Mouse (Mus musculus) limb, embryonic 11.5 days (tissue): ENCODE data around the gene Pcsk2. TPM values are rescaled to one million over a fixed set of nuclear protein-coding genes. Genes with fewer than 3 reads are reported as not detected.

ENCODE experiments used
- ATAC-seq: fragments of 200-750 bp; cut with Nextera tagmentation; 2 replicates; pipeline ENCODE4 v1.8.0; 2017; ENCODE audit warnings: low read depth; ENCODE audit not compliant: insufficient number of reproducible peaks, low FRiP score, low TSS enrichment
- DNase-seq: peaks from one replicate; pipeline ENCODE4 v3.0.0-alpha.2; 2015; ENCODE audit warnings: low spot score
- H3K27ac ChIP-seq: fragments of 300-500 bp; sonication (generic); replicated peaks from 2 replicates; pipeline ENCODE4 v1.5.1; 2014; ENCODE audit warnings: low read depth, mild to moderate bottlenecking, low read length
- H3K27me3 ChIP-seq: fragments of 300-500 bp; sonication (generic); 2 replicates; pipeline ENCODE4 v1.6.1; 2014; ENCODE audit warnings: mild to moderate bottlenecking, low read length, mixed read lengths; ENCODE audit not compliant: control insufficient read depth, insufficient read depth
- H3K36me3 ChIP-seq: fragments of 300-500 bp; sonication (generic); 2 replicates; pipeline ENCODE4 v1.6.1; 2014; ENCODE audit warnings: mild to moderate bottlenecking, low read length, moderate library complexity, mixed read lengths; ENCODE audit not compliant: control insufficient read depth, insufficient read depth
- H3K4me1 ChIP-seq: fragments of 300-500 bp; sonication (generic); 2 replicates; pipeline ENCODE4 v1.6.1; 2014; ENCODE audit warnings: low read length, mixed read lengths; ENCODE audit not compliant: control insufficient read depth, insufficient read depth
- H3K4me2 ChIP-seq: fragments of 300-500 bp; sonication (generic); 2 replicates; pipeline ENCODE4 v1.6.1; 2014; ENCODE audit warnings: low read depth, mild to moderate bottlenecking, moderate library complexity; ENCODE audit not compliant: severe bottlenecking
- H3K4me3 ChIP-seq: fragments of 300-500 bp; sonication (generic); 2 replicates; pipeline ENCODE4 v1.5.1; 2014; ENCODE audit warnings: low read depth, low read length
- H3K9ac ChIP-seq: fragments of 300-500 bp; sonication (generic); 2 replicates; pipeline ENCODE4 v1.6.1; 2014; ENCODE audit warnings: mild to moderate bottlenecking, low read length
- H3K9me3 ChIP-seq: fragments of 300-500 bp; sonication (generic); 2 replicates; pipeline ENCODE4 v1.6.1; 2016; ENCODE audit warnings: low read length; ENCODE audit not compliant: control insufficient read depth
- WGBS: fragments of 180-500 bp; shearing (Covaris S2); extraction: QIAGEN DNeasy Blood & Tissue Kit; methylation state at CpG from one replicate; pipeline ENCODE4 v1.1.7; 2014; 5-methylcytosine and 5-hydroxymethylcytosine counted together
- polyA plus RNA-seq: library from polyadenylated mRNA; unstranded; fragments of >200 nt; fragmentation: Nextera tagmentation; extraction: Ambion mirVana; gene quantifications from 2 replicates; pipeline ENCODE4 v1.2.1, GENCODE M21; 2014

Pcsk2 gene
- polyA plus RNA-seq, 1 experiment from 2014 or later, result 0.51 TPM

GRCm38 (mm10) chr2:143613466-143613865 is 67.5 kb downstream of the Pcsk2 start:
- Histone ChIP-seq H3K4me2 (no peak overlapping the region), H3K36me3 (no peaks in the 10 kb centered on the region), H3K4me3 (no peak overlapping the region), H3K4me1 (no peaks in the 10 kb centered on the region), H3K27ac (no peak overlapping the region), H3K9ac (no peak overlapping the region), H3K27me3 (no peaks in the 10 kb centered on the region), H3K9me3 (no peaks in the 10 kb centered on the region)
- WGBS, result 79% methylated on average over 3 of the region's 3 CpGs
- DNase-seq (no peak), ATAC-seq (no peak)

DNA sequence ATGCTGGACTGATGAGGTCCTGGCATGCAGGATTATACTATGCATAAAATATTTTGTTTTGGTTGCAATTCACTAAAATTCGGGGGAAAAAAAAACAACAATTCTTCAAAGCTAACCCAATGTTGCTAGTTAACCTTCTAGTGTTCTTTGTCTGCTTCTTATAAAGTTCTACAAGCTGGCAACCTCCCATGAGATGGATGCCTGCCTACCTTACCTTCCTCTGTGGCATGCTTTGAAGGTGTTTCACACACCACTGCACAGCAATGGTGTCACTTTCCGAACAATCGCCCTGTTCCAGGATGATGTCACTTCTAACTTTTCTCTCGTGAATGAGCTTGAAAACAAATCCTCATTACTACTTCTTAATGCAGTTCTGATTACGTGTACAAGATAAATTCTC is 68.8 kb downstream of the Pcsk2 start:
- DNase-seq (no peak), ATAC-seq (no peak)
- no peak overlapping the region for H3K4me2 ChIP-seq
- H3K36me3 ChIP-seq, result no peaks in the 10 kb centered on the region
- no peak overlapping the region for H3K27ac ChIP-seq
- H3K27me3 ChIP-seq, result no peaks in the 10 kb centered on the region
- 81% methylated on average over 5 of the region's 5 CpGs for WGBS
- H3K4me3 ChIP-seq, result no peak overlapping the region
- H3K9ac ChIP-seq, result no peak overlapping the region
- H3K4me1 ChIP-seq, result no peaks in the 10 kb centered on the region
- H3K9me3 ChIP-seq, result no peaks in the 10 kb centered on the region

DNA sequence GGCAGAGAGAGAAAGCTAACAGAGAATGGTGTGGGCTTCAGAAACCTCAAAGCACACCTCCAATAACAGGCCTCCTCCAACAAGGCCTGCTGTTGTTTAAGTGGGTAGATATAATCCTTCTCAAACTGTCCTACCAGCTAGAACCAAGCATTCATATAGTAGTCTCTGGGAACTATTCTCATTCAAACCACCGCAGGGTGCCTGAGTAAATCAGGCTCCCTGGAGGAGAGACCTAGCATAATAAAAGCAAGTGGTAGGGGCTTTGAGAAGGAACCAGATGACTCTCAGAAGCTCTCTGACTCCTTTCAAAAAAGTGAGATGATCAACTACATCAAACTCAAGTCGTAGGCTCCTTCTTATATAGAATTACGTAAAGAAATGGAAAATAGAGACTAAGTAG is 75.0 kb downstream of the Pcsk2 start:
- Histone ChIP-seq H3K9ac (no peak overlapping the region), H3K27ac (no peak overlapping the region), H3K4me2 (no peak overlapping the region), H3K27me3 (no peaks in the 10 kb centered on the region), H3K4me1 (no peaks in the 10 kb centered on the region), H3K36me3 (no peaks in the 10 kb centered on the region), H3K4me3 (no peak overlapping the region), H3K9me3 (no peaks in the 10 kb centered on the region)
- ATAC-seq (no peak), DNase-seq (no peak)
- WGBS, result 49% methylated on average over 3 of the region's 3 CpGs

DNA sequence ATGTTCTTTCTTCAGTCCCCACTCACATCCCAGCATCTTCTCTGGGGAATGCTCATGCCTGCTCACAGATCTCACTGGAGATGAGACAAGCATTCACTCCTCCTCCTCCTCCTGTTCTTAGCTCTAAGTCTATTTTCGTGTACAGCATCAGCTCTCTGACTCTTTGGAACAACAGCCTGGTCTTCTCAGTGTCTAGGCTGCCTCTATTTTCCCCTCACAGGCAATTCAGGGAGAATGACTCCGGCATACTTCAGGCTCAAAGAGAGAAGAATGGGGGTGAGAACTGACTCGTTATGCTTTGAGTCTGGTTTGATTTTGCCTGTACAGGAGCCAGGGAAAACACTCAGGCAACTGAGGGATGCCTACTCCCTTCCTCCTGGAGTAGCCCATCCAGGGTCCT is 78.0 kb downstream of the Pcsk2 start:
- WGBS, result 73% methylated on average over 3 of the region's 3 CpGs
- Histone ChIP-seq H3K9ac (no peak overlapping the region), H3K4me3 (no peak overlapping the region)

GRCm38 (mm10) chr2:143643305-143643704 is 97.3 kb downstream of the Pcsk2 start:
- WGBS, result 69% methylated on average over 1 of the region's 1 CpGs
- H3K36me3 ChIP-seq, result no peaks in the 10 kb centered on the region

More for the DNA sequence above, 78.0 kb downstream of the Pcsk2 start:
- no peak overlapping the region for H3K4me2 ChIP-seq
- H3K27me3 ChIP-seq, result no peaks in the 10 kb centered on the region
- no peaks in the 10 kb centered on the region for H3K36me3 ChIP-seq
- H3K9me3 ChIP-seq, result no peaks in the 10 kb centered on the region
- ATAC-seq (0 out of 2 replicates have a peak, but pooled peaks have one; percentile 21), DNase-seq (no peak)
- H3K27ac ChIP-seq, result no peak overlapping the region
- H3K4me1 ChIP-seq, result no peaks in the 10 kb centered on the region

DNA sequence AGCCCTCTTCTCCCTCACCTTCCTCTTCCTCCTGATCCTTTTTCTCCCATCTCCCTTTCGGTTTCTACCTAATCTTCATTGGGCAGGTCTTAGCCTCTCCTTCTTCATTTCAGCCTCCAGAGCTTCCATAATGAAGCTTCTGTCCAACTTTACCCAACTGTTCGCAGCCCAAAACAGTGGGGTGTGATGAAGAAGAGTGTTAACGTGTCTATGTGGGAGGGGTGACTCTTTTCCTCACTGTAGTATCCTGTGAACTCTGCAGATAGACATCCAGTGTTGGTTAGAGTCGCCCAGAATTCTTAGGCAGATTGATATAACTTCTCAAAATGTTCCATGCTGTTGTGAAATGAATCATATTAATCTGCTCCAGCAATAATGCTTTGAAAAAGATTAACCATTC is 98.4 kb downstream of the Pcsk2 start:
- H3K4me1 ChIP-seq, result no peaks in the 10 kb centered on the region
- 82% methylated on average over 4 of the region's 4 CpGs for WGBS
- H3K4me2 ChIP-seq, result no peak overlapping the region
- H3K27ac ChIP-seq, result no peak overlapping the region
- no peaks in the 10 kb centered on the region for H3K27me3 ChIP-seq
- H3K9me3 ChIP-seq, result no peaks in the 10 kb centered on the region
- H3K36me3 ChIP-seq, result no peaks in the 10 kb centered on the region
- H3K4me3 ChIP-seq, result no peak overlapping the region
- DNase-seq (no peak), ATAC-seq (no peak)
- no peak overlapping the region for H3K9ac ChIP-seq

More at GRCm38 (mm10) chr2:143643305-143643704, 97.3 kb downstream of the Pcsk2 start:
- Histone ChIP-seq H3K9ac (no peak overlapping the region), H3K4me3 (no peak overlapping the region), H3K9me3 (no peaks in the 10 kb centered on the region), H3K27me3 (no peaks in the 10 kb centered on the region), H3K4me1 (no peaks in the 10 kb centered on the region), H3K27ac (no peak overlapping the region), H3K4me2 (no peak overlapping the region)
- no peak for DNase-seq
- no peak for ATAC-seq

- WGBS, result 89% methylated on average over 5 of the region's 5 CpGs
- no peaks in the 10 kb centered on the region for H3K27me3 ChIP-seq
- no peaks in the 10 kb centered on the region for H3K4me1 ChIP-seq
- H3K36me3 ChIP-seq, result no peaks in the 10 kb centered on the region
- ATAC-seq, result no peak
- H3K9ac ChIP-seq, result no peak overlapping the region
- H3K4me3 ChIP-seq, result no peak overlapping the region
- no peaks in the 10 kb centered on the region for H3K9me3 ChIP-seq
- DNase-seq, result no peak
- H3K4me2 ChIP-seq, result no peak overlapping the region
- no peak overlapping the region for H3K27ac ChIP-seq
These were observed 100.0 kb downstream of the Pcsk2 start for GRCm38 (mm10) chr2:143646001-143646400.

GRCm38 (mm10) chr2:143654621-143655020 is 108.7 kb downstream of the Pcsk2 start:
- Histone ChIP-seq H3K4me1 (no peaks in the 10 kb centered on the region), H3K4me3 (no peak overlapping the region), H3K27me3 (no peaks in the 10 kb centered on the region), H3K9ac (no peak overlapping the region), H3K4me2 (no peak overlapping the region), H3K9me3 (no peaks in the 10 kb centered on the region), H3K27ac (no peak overlapping the region), H3K36me3 (no peaks in the 10 kb centered on the region)
- DNase-seq (no peak), ATAC-seq (no peak)
- 85% methylated on average over 4 of the region's 4 CpGs for WGBS

DNA sequence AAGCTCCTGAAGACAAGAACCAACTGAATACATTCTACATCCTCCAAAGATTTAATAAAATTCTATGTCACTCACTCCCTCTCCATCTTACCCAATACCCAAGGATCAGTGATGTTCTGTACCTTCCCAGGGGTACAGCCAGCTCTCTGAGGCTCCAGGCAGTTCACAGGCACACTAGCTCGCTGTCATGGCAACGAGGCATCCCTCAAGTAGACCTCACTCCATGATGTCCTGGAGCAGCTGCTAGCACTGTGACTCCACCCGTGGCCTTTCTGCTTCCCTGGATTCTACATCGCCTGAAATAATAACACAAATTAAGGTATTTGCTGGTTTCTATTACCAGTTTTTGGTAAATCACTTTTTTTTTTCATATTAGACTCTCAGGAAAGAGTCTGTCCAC is 111.0 kb downstream of the Pcsk2 start:
- no peak for ATAC-seq
- H3K27me3 ChIP-seq, result no peaks in the 10 kb centered on the region
- no peaks in the 10 kb centered on the region for H3K4me1 ChIP-seq
- H3K9me3 ChIP-seq, result no peaks in the 10 kb centered on the region
- H3K4me2 ChIP-seq, result no peak overlapping the region
- H3K9ac ChIP-seq, result no peak overlapping the region
- no peak overlapping the region for H3K4me3 ChIP-seq
- no peak for DNase-seq
- H3K36me3 ChIP-seq, result no peaks in the 10 kb centered on the region
- WGBS, result 71% methylated on average over 4 of the region's 4 CpGs
- no peak overlapping the region for H3K27ac ChIP-seq
